20 mouse cellular contexts compared by ENCODE assay signal in genomic region chr8:72464211-72464610, GRCm38 (mm10). TPM values are rescaled to one million over a fixed set of nuclear protein-coding genes. Genes with fewer than 3 reads are reported as not detected.
A peak's percentile ranks its signal among the peaks of the same experiment; 100 is the strongest.
DNase-seq lines count a peak whose midpoint lies in the region; ATAC-seq and TF ChIP-seq lines count a peak whose summit lies in the region.
"Had no signal": no experiment of that assay in that cellular context is flagged by ENCODE, and none has a peak within 500 bp of the region (broad histone marks: within the 10 kb centered on the region; RNA-seq: fewer than 3 reads in every experiment).

No protein-coding gene starts in this region.

- peak; percentile 90 for DNase-seq in heart, adult 11 months
- DNase-seq in heart, postnatal 10 days = no peak
- DNase-seq in midbrain, embryonic 11.5 days (ENCODE audit: low spot score, missing footprints) = peak; percentile 51
- DNase-seq: adrenal gland, adult 2 months; adrenal gland, adult 8-10 months; adrenal gland, postnatal 10 days; adrenal gland, postnatal 14 days; adrenal gland, postnatal 25 days; adrenal gland, postnatal 36 days; B cell, adult 2 months; cerebellum, adult 11 months; cerebellum, adult 18-20 months had no signal

- H3K36me3 ChIP-seq in intestine, postnatal 0 days (ENCODE audit: control insufficient read depth, insufficient read depth) = peaks cover 99% of the 10 kb centered on the region
- H3K36me3 ChIP-seq in intestine, embryonic 15.5 days = peaks cover 87% of the 10 kb centered on the region
- H3K36me3 ChIP-seq in midbrain, embryonic 11.5 days (ENCODE audit: control insufficient read depth, insufficient read depth, low read length) = peaks cover 82% of the 10 kb centered on the region
- peaks cover 84% of the 10 kb centered on the region for H3K36me3 ChIP-seq in midbrain, embryonic 16.5 days (ENCODE audit: control insufficient read depth, insufficient read depth, low read length)

- H3K4me3 ChIP-seq in intestine, postnatal 0 days (ENCODE audit: low read depth, low read length) = no peak overlapping the region
- no peak overlapping the region for H3K4me3 ChIP-seq in intestine, embryonic 15.5 days (replicated peaks)
- H3K4me3 ChIP-seq in midbrain, embryonic 11.5 days (ENCODE audit: low read depth, low read length) = no peak overlapping the region
- H3K4me3 ChIP-seq in midbrain, embryonic 16.5 days (ENCODE audit: low read depth, low read length) = no peak overlapping the region

- H3K4me2 ChIP-seq in intestine, postnatal 0 days (replicated peaks; ENCODE audit: low read depth) = no peak overlapping the region
- H3K4me2 ChIP-seq in intestine, embryonic 15.5 days (replicated peaks) = no peak overlapping the region
- H3K4me2 ChIP-seq in midbrain, embryonic 11.5 days = no peak overlapping the region
- no peak overlapping the region for H3K4me2 ChIP-seq in midbrain, embryonic 16.5 days (ENCODE audit: low read length)

- ATAC-seq in intestine, postnatal 0 days = no peak
- no peak for ATAC-seq in intestine, embryonic 15.5 days
- ATAC-seq in midbrain, embryonic 11.5 days (ENCODE audit: low FRiP score) = no peak
- no peak for ATAC-seq in midbrain, embryonic 16.5 days
- ATAC-seq: activated CD4-positive, CD25-positive, alpha-beta regulatory T cell, adult 4 months; CD4-positive, CD25-positive, alpha-beta regulatory T cell, adult 4 months; Patski had no signal

- H3K27me3 ChIP-seq in intestine, postnatal 0 days (replicated peaks; ENCODE audit: control insufficient read depth, insufficient read depth, low read length) = no peaks in the 10 kb centered on the region
- H3K27me3 ChIP-seq in intestine, embryonic 15.5 days (replicated peaks) = no peaks in the 10 kb centered on the region
- H3K27me3 ChIP-seq in midbrain, embryonic 11.5 days (ENCODE audit: control insufficient read depth, insufficient read depth, low read length) = no peaks in the 10 kb centered on the region
- H3K27me3 ChIP-seq in midbrain, embryonic 16.5 days (ENCODE audit: control insufficient read depth, insufficient read depth, low read depth, low read length) = no peaks in the 10 kb centered on the region
- H3K27me3 ChIP-seq: CH12.LX, Patski had no signal

- intact Hi-C loops in heart, postnatal 10 days (cut with DNase I) = no loop called here

- 94% methylated on average over 10 of the region's 10 CpGs for WGBS in intestine, postnatal 0 days
- 93% methylated on average over 10 of the region's 10 CpGs for WGBS in intestine, embryonic 15.5 days
- over 99% methylated on average over 10 of the region's 10 CpGs for WGBS in midbrain, embryonic 11.5 days
- 96% methylated on average over 10 of the region's 10 CpGs for WGBS in midbrain, embryonic 16.5 days

- no peaks in the 10 kb centered on the region for H3K9me3 ChIP-seq in intestine, postnatal 0 days (ENCODE audit: control insufficient read depth)
- no peaks in the 10 kb centered on the region for H3K9me3 ChIP-seq in intestine, embryonic 15.5 days
- H3K9me3 ChIP-seq in midbrain, embryonic 11.5 days (ENCODE audit: control insufficient read depth, low read length) = no peaks in the 10 kb centered on the region
- H3K9me3 ChIP-seq in midbrain, embryonic 16.5 days (replicated peaks; ENCODE audit: control insufficient read depth, low read length, poor library complexity, severe bottlenecking) = no peaks in the 10 kb centered on the region
- H3K9me3 ChIP-seq: G1E had no signal

- H3K27ac ChIP-seq in intestine, postnatal 0 days (ENCODE audit: low read depth, low read length) = peak overlapping the region; percentile 15; the same call in 1 of the 2 replicates
- H3K27ac ChIP-seq in intestine, embryonic 15.5 days = no peak overlapping the region
- H3K27ac ChIP-seq in midbrain, embryonic 11.5 days (ENCODE audit: low read depth, low read length) = no peak overlapping the region
- H3K27ac ChIP-seq in midbrain, embryonic 16.5 days (ENCODE audit: low read length) = no peak overlapping the region

- no peaks in the 10 kb centered on the region for H3K4me1 ChIP-seq in intestine, postnatal 0 days (replicated peaks; ENCODE audit: control insufficient read depth, insufficient read depth, low read length)
- H3K4me1 ChIP-seq in intestine, embryonic 15.5 days (replicated peaks) = no peaks in the 10 kb centered on the region
- no peaks in the 10 kb centered on the region for H3K4me1 ChIP-seq in midbrain, embryonic 11.5 days (ENCODE audit: control insufficient read depth, insufficient read depth, low read length)
- H3K4me1 ChIP-seq in midbrain, embryonic 16.5 days (ENCODE audit: control insufficient read depth, insufficient read depth, low read length) = no peaks in the 10 kb centered on the region

- TF ChIP-seq CTCF in intestine, postnatal 0 days (IDR thresholded peaks at IDR 0.05; ENCODE audit: low read depth) = no peak

- no peak overlapping the region for H3K9ac ChIP-seq in intestine, postnatal 0 days (ENCODE audit: low read depth, low read length)
- no peak overlapping the region for H3K9ac ChIP-seq in intestine, embryonic 15.5 days
- no peak overlapping the region for H3K9ac ChIP-seq in midbrain, embryonic 11.5 days (ENCODE audit: low read length)
- H3K9ac ChIP-seq in midbrain, embryonic 16.5 days (ENCODE audit: low read depth, low read length) = no peak overlapping the region

RNA-seq across cellular contexts. Expression of gene Cherp, which starts 10.8 kb away (rescaled TPM):
- 10 to 100 TPM; 45.9 to 55.4 TPM for total RNA-seq in heart, postnatal 10 days (2021)
- polyA plus RNA-seq in intestine, postnatal 0 days (2015; fragmentation: Nextera tagmentation; extraction: Ambion mirVana) = 17.8 and 19.4 TPM in 2 replicates
- 47.4 and 49.6 TPM in 2 replicates for polyA plus RNA-seq in intestine, embryonic 15.5 days (2015; fragmentation: Nextera tagmentation; extraction: Ambion mirVana)
- 57.7 and 62.6 TPM in 2 replicates for polyA plus RNA-seq in midbrain, embryonic 11.5 days (2014; fragmentation: Nextera tagmentation; extraction: Ambion mirVana)
- polyA plus RNA-seq in midbrain, embryonic 16.5 days (2015; fragmentation: Nextera tagmentation; extraction: Ambion mirVana) = 55.3 and 55.7 TPM in 2 replicates

RNA-seq across cellular contexts. Expression of gene 1700030K09Rik, which starts 20.5 kb away (rescaled TPM):
- 1 to 10 TPM; 4.6 to 5.4 TPM for total RNA-seq in heart, postnatal 10 days (2021)
- polyA plus RNA-seq in intestine, postnatal 0 days (2015; fragmentation: Nextera tagmentation; extraction: Ambion mirVana) = 3.6 and 3.8 TPM in 2 replicates
- polyA plus RNA-seq in intestine, embryonic 15.5 days (2015; fragmentation: Nextera tagmentation; extraction: Ambion mirVana) = 11.8 and 11.9 TPM in 2 replicates
- 11.6 and 13.5 TPM in 2 replicates for polyA plus RNA-seq in midbrain, embryonic 11.5 days (2014; fragmentation: Nextera tagmentation; extraction: Ambion mirVana)
- 17.5 and 20.2 TPM in 2 replicates for polyA plus RNA-seq in midbrain, embryonic 16.5 days (2015; fragmentation: Nextera tagmentation; extraction: Ambion mirVana)

RNA-seq across cellular contexts. Expression of gene Calr3, which starts 20.5 kb away (rescaled TPM):
- 1 to 10 TPM; 4.3 to 4.7 TPM for total RNA-seq in heart, postnatal 10 days (2021)
- polyA plus RNA-seq in intestine, postnatal 0 days (2015; fragmentation: Nextera tagmentation; extraction: Ambion mirVana) = 0.46 and 0.55 TPM in 2 replicates
- 0.98 and 1.1 TPM in 2 replicates for polyA plus RNA-seq in intestine, embryonic 15.5 days (2015; fragmentation: Nextera tagmentation; extraction: Ambion mirVana)
- 0.71 and 0.76 TPM in 2 replicates for polyA plus RNA-seq in midbrain, embryonic 11.5 days (2014; fragmentation: Nextera tagmentation; extraction: Ambion mirVana)
- 1.0 and 1.2 TPM in 2 replicates for polyA plus RNA-seq in midbrain, embryonic 16.5 days (2015; fragmentation: Nextera tagmentation; extraction: Ambion mirVana)

RNA-seq across cellular contexts. Expression of gene Slc35e1, which starts 28.2 kb away (rescaled TPM):
- 10 to 100 TPM; 32.8 to 34.8 TPM for total RNA-seq in heart, postnatal 10 days (2021)
- polyA plus RNA-seq in intestine, postnatal 0 days (2015; fragmentation: Nextera tagmentation; extraction: Ambion mirVana) = 18.1 and 21.8 TPM in 2 replicates
- 17.3 and 19.8 TPM in 2 replicates for polyA plus RNA-seq in intestine, embryonic 15.5 days (2015; fragmentation: Nextera tagmentation; extraction: Ambion mirVana)
- polyA plus RNA-seq in midbrain, embryonic 11.5 days (2014; fragmentation: Nextera tagmentation; extraction: Ambion mirVana) = 10.9 and 13.4 TPM in 2 replicates
- polyA plus RNA-seq in midbrain, embryonic 16.5 days (2015; fragmentation: Nextera tagmentation; extraction: Ambion mirVana) = 8.2 and 8.8 TPM in 2 replicates

RNA-seq across cellular contexts. Expression of gene Eps15l1, which starts 43.0 kb away (rescaled TPM):
- total RNA-seq in heart, postnatal 10 days (2021) = 10 to 100 TPM; 49.9 to 52.4 TPM
- 16.3 and 17.3 TPM in 2 replicates for polyA plus RNA-seq in intestine, postnatal 0 days (2015; fragmentation: Nextera tagmentation; extraction: Ambion mirVana)
- polyA plus RNA-seq in intestine, embryonic 15.5 days (2015; fragmentation: Nextera tagmentation; extraction: Ambion mirVana) = 43.6 and 45.5 TPM in 2 replicates
- 67.6 and 71.3 TPM in 2 replicates for polyA plus RNA-seq in midbrain, embryonic 11.5 days (2014; fragmentation: Nextera tagmentation; extraction: Ambion mirVana)
- polyA plus RNA-seq in midbrain, embryonic 16.5 days (2015; fragmentation: Nextera tagmentation; extraction: Ambion mirVana) = 56.4 and 57.9 TPM in 2 replicates

Comparison
In these comparisons a context has a peak if more than half of its experiments do, and no peak if none do; other contexts are left out.
1. DNase-seq: peak in heart, adult 11 months (single experiment) and midbrain, embryonic 11.5 days (single experiment); none in heart, postnatal 10 days (0 of 2).